Mouse (Mus musculus) testis, postnatal 14 days (tissue): Measurements from ENCODE around the gene Id2.

Experiments
- DNase-seq: peaks from one replicate; pipeline ENCODE4 v3.0.0; 2021; ENCODE audit warnings: low spot score

Gene Id2

DNA sequence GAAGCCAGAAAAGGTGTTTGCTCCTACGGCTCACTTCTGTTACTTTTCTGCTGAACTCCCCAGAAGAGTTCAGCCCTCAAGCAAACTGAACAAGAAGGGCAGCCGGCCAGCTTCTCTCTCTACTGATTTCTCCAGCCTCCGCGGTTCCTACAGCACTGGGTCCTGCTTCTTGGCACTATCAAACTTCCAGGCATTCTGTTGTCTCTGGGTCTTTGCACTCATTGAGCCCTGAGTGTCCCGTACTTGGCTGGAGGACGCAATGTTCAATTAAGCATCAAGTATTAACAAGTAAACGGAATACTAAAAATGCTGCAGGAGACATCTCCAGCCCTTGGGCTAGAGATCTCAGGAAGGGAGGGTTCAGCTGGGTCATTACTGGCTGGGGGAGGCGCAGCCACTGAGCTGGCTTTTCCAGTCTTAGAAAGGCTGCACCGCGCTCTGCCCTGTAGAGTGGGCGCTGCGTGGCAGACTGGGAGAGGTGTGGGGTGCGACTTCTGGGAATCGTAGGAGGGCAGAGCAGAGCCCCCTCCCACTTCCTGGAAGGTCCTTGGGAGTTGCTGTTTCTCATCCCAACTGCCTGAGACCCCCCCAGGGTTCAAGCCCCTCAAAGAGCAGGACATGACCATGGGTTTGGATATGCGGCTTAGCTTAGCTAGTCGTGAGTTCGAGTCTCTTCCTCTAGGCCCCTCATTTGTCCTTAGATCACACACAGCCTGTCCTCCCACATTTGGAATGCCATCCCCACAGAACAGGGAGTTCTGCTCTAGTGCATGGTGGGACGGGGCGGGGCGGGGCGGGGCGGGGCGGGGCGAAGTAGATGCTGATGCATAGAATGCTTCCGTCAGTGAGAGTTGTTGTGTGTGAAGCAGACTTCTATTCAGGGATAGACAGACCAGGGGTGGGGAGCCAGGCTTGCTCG is 13.4 kb downstream of the Id2 start:
- no peak for DNase-seq

DNA sequence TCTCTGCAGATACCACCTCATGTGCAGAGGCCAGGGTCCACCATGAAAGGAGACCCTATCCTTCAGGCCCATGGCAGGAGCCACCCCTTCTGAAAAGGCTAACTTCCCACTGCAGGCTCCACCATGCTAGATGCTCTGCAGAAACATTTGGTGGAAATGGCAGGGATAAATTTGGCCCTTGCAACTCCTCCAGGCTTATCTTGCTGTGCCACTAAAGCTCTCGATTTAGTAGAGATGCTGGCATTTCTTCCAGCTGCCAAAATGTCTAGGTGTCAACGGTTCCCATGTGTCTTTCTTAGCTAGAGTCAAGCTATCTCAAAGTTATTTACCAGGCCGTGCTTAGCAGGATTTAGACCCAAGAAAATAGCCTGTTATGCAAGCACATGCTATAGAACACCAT is 22.6 kb downstream of the Id2 start:
- DNase-seq: no peak

DNA sequence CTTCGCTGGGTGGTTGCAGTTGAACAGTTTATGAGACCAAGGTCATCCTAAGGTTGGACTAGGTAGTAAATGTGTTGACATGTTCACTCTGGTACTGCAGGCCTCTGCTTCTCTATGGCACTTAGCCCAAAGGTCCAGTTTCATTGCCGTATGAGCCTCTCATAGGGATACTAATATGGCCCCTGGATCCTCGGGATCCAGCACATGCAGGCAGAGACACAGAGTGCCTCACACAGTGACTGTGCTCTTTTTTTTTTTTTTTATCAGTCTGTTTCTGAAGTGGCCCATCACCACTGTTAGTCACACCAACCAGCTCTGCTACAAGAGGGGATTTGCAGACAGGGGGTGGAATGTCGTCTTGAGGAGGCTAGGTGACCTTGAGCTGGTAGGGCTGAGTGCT is 23.6 kb downstream of the Id2 start:
- no peak for DNase-seq

DNA sequence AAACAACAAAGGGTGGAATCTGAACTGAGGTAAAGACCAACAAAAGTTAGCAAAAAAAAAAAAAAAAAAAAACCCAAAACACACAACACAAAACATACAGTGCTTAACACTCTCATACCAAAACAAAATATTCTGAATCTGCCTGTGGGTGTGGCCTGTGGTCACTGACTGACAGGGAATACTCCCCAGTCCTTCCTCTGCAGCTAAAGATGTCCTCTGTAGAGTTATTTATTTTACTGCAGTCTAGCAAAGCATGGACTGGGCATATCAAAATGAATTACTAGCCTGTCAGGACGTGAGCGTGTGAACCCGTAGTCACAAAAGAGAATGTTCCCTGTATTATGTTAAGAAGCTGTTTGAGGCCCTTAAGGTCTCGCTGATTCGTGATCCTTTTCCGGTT is 34.7 kb downstream of the Id2 start:
- DNase-seq: no peak

DNA sequence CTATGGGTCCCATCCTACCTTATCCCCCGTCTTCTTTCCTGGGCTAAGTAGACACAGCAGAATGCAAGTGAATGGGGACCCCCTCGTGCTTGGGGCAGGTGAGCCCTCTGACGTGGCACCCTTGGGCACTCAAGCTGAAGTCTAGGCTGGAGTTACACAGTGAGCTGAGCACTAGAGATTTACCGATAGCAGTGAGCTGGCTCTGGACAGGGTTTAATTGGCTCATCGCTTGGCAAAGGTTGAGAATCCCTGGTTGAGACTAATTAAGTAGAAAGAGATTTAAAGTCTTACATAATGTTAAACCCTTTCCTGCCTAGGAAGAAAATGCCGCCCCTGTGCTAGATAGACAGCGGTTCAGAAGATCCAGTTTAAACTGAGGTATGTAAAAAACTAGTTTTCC is 36.0 kb downstream of the Id2 start:
- DNase-seq: no peak

DNA sequence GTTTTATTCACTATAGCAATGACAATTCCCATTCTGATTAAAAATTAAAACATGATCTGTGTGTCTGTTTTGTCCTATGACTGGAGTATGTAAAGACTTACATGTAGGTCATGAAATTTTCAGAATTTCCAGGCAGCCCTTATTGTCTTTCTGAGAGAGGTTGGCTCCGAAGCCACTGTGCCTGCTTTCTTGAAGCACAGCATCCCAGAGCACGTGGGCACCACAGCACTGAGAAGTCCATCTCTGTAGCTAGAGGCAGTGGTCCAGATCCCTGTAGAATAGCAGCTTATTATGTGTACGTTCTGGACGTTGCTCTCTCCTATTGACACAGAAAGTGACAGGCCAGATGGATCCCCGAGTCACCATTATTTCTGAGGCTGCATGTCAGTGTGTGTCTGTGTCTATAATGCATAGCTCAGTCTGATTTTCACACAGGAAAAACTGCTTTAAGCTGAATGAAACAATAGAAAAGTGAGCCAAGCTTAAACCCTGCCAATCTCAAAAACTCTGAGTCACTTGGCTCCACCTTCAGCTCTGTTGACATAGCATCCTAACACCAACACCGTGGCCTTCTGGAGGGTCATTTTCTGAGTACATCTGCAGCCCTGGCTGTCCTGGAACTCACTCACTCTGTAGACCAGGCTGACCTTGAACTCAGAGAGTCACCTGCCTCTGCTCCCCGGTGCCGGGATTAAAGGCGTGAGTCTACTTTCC is 37.3 kb downstream of the Id2 start:
- no peak for DNase-seq

DNA sequence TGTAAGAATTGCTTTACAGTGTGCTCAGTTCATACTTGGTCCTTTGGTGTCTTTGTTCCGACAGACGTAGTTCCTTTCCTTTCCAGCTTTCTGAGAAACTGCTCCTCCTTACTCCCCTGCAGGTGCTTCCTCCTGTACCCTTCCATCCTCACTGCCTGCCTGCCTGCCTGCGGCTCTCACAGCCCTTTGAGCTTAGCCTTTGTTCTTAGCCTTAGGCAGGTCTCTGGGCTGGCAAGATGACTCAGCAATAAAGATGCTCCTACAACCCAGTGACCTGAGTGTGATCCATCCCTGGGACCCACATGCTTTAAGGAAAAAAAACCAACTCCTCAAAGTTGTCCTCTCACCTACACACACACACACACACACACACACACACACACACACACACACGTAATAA is 42.0 kb downstream of the Id2 start:
- DNase-seq: no peak

DNA sequence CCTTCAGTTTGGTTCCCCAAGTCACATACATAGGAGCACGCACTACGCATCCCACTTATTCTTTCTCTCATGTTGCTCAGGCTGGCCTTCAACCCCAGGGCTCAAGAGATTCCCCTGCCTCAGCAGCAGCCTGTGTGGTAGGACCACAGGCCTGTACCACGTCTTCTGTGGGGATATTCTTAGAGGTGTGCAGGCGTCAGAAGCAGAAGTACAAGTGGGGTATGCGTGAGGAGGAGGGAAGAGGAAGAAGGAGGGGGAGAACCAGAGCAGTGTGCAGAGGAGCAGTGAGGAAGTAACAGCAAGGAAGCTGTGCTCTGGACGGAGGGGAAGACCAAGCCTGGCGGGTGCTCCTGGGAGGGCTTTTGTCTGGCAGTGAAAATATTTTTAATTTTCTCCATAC is 42.4 kb downstream of the Id2 start:
- no peak for DNase-seq

DNA sequence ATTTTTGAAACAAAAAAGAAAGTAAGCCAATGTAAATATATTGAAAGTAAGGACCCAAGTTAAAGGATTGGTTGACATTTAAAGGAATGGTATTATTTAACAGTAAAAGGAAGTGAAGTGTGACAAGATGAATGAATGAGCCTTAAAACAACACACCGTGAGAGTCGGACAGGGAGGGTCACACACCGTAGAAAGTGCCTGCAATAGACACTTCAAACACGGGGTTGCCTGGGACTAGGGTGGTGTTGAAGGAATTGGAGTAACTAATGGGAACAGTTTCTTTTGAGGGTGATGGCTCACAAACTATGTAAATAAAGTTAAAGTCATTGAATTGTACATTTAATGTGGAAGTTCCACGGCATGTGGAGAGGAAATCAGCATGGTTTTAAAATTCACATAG is 47.7 kb downstream of the Id2 start:
- DNase-seq: no peak

DNA sequence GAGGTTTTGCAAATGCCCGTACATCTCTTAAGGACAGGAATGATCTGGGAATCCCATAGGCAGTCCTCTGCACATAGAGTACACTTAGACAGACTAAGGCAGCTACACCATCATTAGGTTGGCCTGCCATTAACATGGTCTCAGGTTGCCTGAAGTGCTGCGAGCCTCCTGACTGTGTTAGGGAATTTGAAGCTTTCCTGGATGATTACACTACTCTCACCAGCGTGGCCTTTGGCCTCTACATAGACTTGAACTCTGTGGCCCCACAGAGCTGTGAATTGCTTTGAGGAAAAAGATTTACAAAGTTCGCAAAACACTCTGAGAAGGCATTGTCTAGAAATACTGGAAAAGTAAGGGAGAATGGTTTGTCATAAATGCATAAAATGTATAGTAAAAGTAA is 52.4 kb downstream of the Id2 start:
- DNase-seq: no peak

DNA sequence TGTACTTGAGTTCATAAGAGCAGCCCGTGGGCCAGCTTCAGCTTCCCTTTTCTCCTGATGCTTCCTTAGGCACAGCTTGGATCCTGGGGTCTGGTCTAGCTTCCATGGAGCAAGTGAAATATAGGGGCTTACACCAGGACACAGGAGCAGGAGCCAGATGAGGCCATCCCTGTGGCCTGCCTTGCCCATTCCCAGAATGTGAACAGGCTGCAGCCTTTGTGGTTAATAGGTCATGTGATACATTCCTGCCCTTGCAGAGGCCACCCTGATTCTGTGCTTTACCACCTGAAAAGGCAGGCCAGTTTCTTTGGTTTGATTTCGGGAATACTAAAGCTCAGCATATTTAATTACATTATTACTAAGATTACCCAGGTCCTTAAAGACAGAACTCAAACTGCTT is 52.9 kb downstream of the Id2 start:
- no peak for DNase-seq
